9 mouse cellular contexts compared by ENCODE assay signal in genomic region chr5:133898025-133898598, GRCm38 (mm10).
DNase-seq lines count a peak whose midpoint lies in the region; ATAC-seq and TF ChIP-seq lines count a peak whose summit lies in the region.
"Had no signal": no experiment of that assay in that cellular context is flagged by ENCODE, and none has a peak within 500 bp of the region (broad histone marks: within the 10 kb centered on the region; RNA-seq: fewer than 3 reads in every experiment).

No protein-coding gene starts in this region.

- no peaks in the 10 kb centered on the region for H3K36me3 ChIP-seq in heart, postnatal 0 days (replicated peaks; ENCODE audit: control insufficient read depth, insufficient read depth, low read length)
- H3K36me3 ChIP-seq in heart, embryonic 11.5 days (ENCODE audit: control insufficient read depth, insufficient read depth, low read length) = no peaks in the 10 kb centered on the region
- H3K36me3 ChIP-seq in midbrain, embryonic 10.5 days = no peaks in the 10 kb centered on the region
- H3K36me3 ChIP-seq in midbrain, embryonic 11.5 days (ENCODE audit: control insufficient read depth, insufficient read depth, low read length) = no peaks in the 10 kb centered on the region
- H3K36me3 ChIP-seq in limb, embryonic 11.5 days (ENCODE audit: control insufficient read depth, insufficient read depth, low read length) = no peaks in the 10 kb centered on the region
- H3K36me3 ChIP-seq: heart, embryonic 15.5 days had no signal

- TF ChIP-seq CTCF in heart, postnatal 0 days (IDR thresholded peaks at IDR 0.05; ENCODE audit: low read depth) = peak; percentile 63

- H3K4me3 ChIP-seq in heart, postnatal 0 days (ENCODE audit: low read depth, low read length) = no peak overlapping the region
- no peak overlapping the region for H3K4me3 ChIP-seq in heart, embryonic 11.5 days (ENCODE audit: low read depth, low read length)
- no peak overlapping the region for H3K4me3 ChIP-seq in midbrain, embryonic 10.5 days
- no peak overlapping the region for H3K4me3 ChIP-seq in midbrain, embryonic 11.5 days (ENCODE audit: low read depth, low read length)
- H3K4me3 ChIP-seq in limb, embryonic 11.5 days (ENCODE audit: low read depth, low read length) = no peak overlapping the region
- H3K4me3 ChIP-seq: heart, embryonic 15.5 days had no signal

- no peak overlapping the region for H3K9ac ChIP-seq in heart, postnatal 0 days (replicated peaks; ENCODE audit: low read depth, low read length)
- H3K9ac ChIP-seq in heart, embryonic 11.5 days (ENCODE audit: low read depth, low read length) = no peak overlapping the region
- no peak overlapping the region for H3K9ac ChIP-seq in midbrain, embryonic 11.5 days (ENCODE audit: low read length)
- H3K9ac ChIP-seq in limb, embryonic 11.5 days (ENCODE audit: low read length) = no peak overlapping the region
- H3K9ac ChIP-seq: heart, embryonic 15.5 days had no signal

- peak; percentile 52 for DNase-seq in heart, postnatal 0 days (ENCODE audit: low spot score)
- peak; percentile 13 for DNase-seq in midbrain, embryonic 10.5 days (ENCODE audit: low spot score)
- DNase-seq in midbrain, embryonic 11.5 days (ENCODE audit: low spot score, missing footprints) = no peak
- DNase-seq in cerebellum, postnatal 10 days = peak; percentile 61 to 74
- peak; percentile 35 for DNase-seq in limb, embryonic 11.5 days (ENCODE audit: low spot score)
- no peak for DNase-seq in thymus, postnatal 4 days
- no peak for DNase-seq in thymus, postnatal 0 days (ENCODE audit: low spot score)

- no peaks in the 10 kb centered on the region for H3K4me1 ChIP-seq in heart, postnatal 0 days (ENCODE audit: control insufficient read depth, insufficient read depth)
- H3K4me1 ChIP-seq in heart, embryonic 11.5 days (ENCODE audit: control insufficient read depth, insufficient read depth, low read length) = no peaks in the 10 kb centered on the region
- H3K4me1 ChIP-seq in midbrain, embryonic 10.5 days = no peaks in the 10 kb centered on the region
- H3K4me1 ChIP-seq in midbrain, embryonic 11.5 days (ENCODE audit: control insufficient read depth, insufficient read depth, low read length) = no peaks in the 10 kb centered on the region
- 0 out of 2 replicates have a peak, but pooled peaks cover 2% of the 10 kb centered on the region for H3K4me1 ChIP-seq in limb, embryonic 11.5 days (ENCODE audit: control insufficient read depth, insufficient read depth, low read length)
- H3K4me1 ChIP-seq: heart, embryonic 15.5 days had no signal

- no peak overlapping the region for H3K4me2 ChIP-seq in heart, postnatal 0 days (ENCODE audit: low read depth, low read length)
- no peak overlapping the region for H3K4me2 ChIP-seq in heart, embryonic 11.5 days
- no peak overlapping the region for H3K4me2 ChIP-seq in midbrain, embryonic 11.5 days
- no peak overlapping the region for H3K4me2 ChIP-seq in limb, embryonic 11.5 days (ENCODE audit: low read depth, severe bottlenecking)
- H3K4me2 ChIP-seq: heart, embryonic 15.5 days had no signal

- H3K27ac ChIP-seq in heart, postnatal 0 days (ENCODE audit: low read depth) = no peak overlapping the region
- no peak overlapping the region for H3K27ac ChIP-seq in heart, embryonic 11.5 days (ENCODE audit: low read depth, low read length)
- no peak overlapping the region for H3K27ac ChIP-seq in midbrain, embryonic 10.5 days (replicated peaks)
- no peak overlapping the region for H3K27ac ChIP-seq in midbrain, embryonic 11.5 days (ENCODE audit: low read depth, low read length)
- no peak overlapping the region for H3K27ac ChIP-seq in limb, embryonic 11.5 days (replicated peaks; ENCODE audit: low read depth, low read length)
- H3K27ac ChIP-seq: heart, embryonic 15.5 days had no signal

- peaks cover 4% of the 10 kb centered on the region; the same call in 1 of the 2 replicates for H3K9me3 ChIP-seq in heart, postnatal 0 days (replicated peaks; ENCODE audit: control insufficient read depth, low read length)
- H3K9me3 ChIP-seq in heart, embryonic 11.5 days (replicated peaks; ENCODE audit: control insufficient read depth, low read length) = no peaks in the 10 kb centered on the region
- no peaks in the 10 kb centered on the region for H3K9me3 ChIP-seq in midbrain, embryonic 10.5 days (replicated peaks)
- no peaks in the 10 kb centered on the region for H3K9me3 ChIP-seq in midbrain, embryonic 11.5 days (ENCODE audit: control insufficient read depth, low read length)
- no peaks in the 10 kb centered on the region for H3K9me3 ChIP-seq in limb, embryonic 11.5 days (ENCODE audit: control insufficient read depth, low read length)
- H3K9me3 ChIP-seq: heart, embryonic 15.5 days had no signal

- 52% methylated on average over 4 of the region's 4 CpGs for WGBS in heart, postnatal 0 days
- 64% methylated on average over 4 of the region's 4 CpGs for WGBS in heart, embryonic 11.5 days (ENCODE audit: insufficient replicate concordance)
- WGBS in midbrain, embryonic 10.5 days = 77% methylated on average over 4 of the region's 4 CpGs
- WGBS in midbrain, embryonic 11.5 days = 78% methylated on average over 4 of the region's 4 CpGs
- 46% methylated on average over 4 of the region's 4 CpGs for WGBS in limb, embryonic 11.5 days

- no peak for TF ChIP-seq EP300 in heart, postnatal 0 days (IDR thresholded peaks at IDR 0.05; ENCODE audit: low read depth)

- H3K27me3 ChIP-seq in heart, postnatal 0 days (ENCODE audit: control insufficient read depth, insufficient read depth, low read length) = no peaks in the 10 kb centered on the region
- H3K27me3 ChIP-seq in heart, embryonic 11.5 days (ENCODE audit: control insufficient read depth, insufficient read depth, low read length) = no peaks in the 10 kb centered on the region
- no peaks in the 10 kb centered on the region; the same call in 1 of the 2 replicates for H3K27me3 ChIP-seq in midbrain, embryonic 10.5 days (ENCODE audit: low read depth, poor library complexity, severe bottlenecking)
- H3K27me3 ChIP-seq in midbrain, embryonic 11.5 days (ENCODE audit: control insufficient read depth, insufficient read depth, low read length) = no peaks in the 10 kb centered on the region
- H3K27me3 ChIP-seq in limb, embryonic 11.5 days (ENCODE audit: control insufficient read depth, insufficient read depth, low read length) = no peaks in the 10 kb centered on the region

- ATAC-seq in heart, postnatal 0 days (ENCODE audit: insufficient read depth, low read depth) = peak; percentile 39; the same call in 1 of the 2 replicates
- no peak for ATAC-seq in heart, embryonic 11.5 days (replicated peaks; ENCODE audit: insufficient number of reproducible peaks, low FRiP score, low TSS enrichment)
- no peak; the same call in 1 of the 2 replicates for ATAC-seq in midbrain, embryonic 11.5 days (ENCODE audit: low FRiP score)
- ATAC-seq in limb, embryonic 11.5 days (ENCODE audit: insufficient number of reproducible peaks, low FRiP score, low TSS enrichment, low read depth) = no peak

Comparison
In these comparisons a context has a peak if more than half of its experiments do, and no peak if none do; other contexts are left out.
1. DNase-seq: peak in heart, postnatal 0 days (single experiment), midbrain, embryonic 10.5 days (single experiment), cerebellum, postnatal 10 days (2 of 2) and limb, embryonic 11.5 days (single experiment); none in midbrain, embryonic 11.5 days (single experiment), thymus, postnatal 4 days (single experiment) and thymus, postnatal 0 days (single experiment).